Mouse (Mus musculus) MEL (cell line): Measurements from ENCODE around the gene Ssh1.

ENCODE experiments used
- CTCF ChIP-seq, 3 experiments: IDR thresholded peaks in 2 of 3; conservative IDR thresholded peaks in 1 of 3; 2 replicates each; pipeline ENCODE4 v1.5.1; 2011 to 2012; ENCODE audit warnings: low read length in 3 of 3, low read depth in 2 of 3, mild to moderate bottlenecking in 2 of 3, improper control_type of control experiment in 1 of 3, inconsistent platforms in 1 of 3, mixed read lengths in 1 of 3, moderate library complexity in 1 of 3; ENCODE audit not compliant: control insufficient read depth in 1 of 3, insufficient read depth in 1 of 3, poor library complexity in 1 of 3, severe bottlenecking in 1 of 3
- EP300 ChIP-seq, 2 experiments: IDR thresholded peaks; 2 replicates each; pipeline ENCODE4 v1.6.1; 2011; ENCODE audit warnings: improper control_type of control experiment in 2 of 2, low read length in 2 of 2, low read depth in 1 of 2, mild to moderate bottlenecking in 1 of 2
- POLR2A ChIP-seq, 2 experiments: IDR thresholded peaks; 2 replicates each; pipeline ENCODE4 v1.6.1; 2011 to 2012; ENCODE audit warnings: low read length in 2 of 2, mild to moderate bottlenecking in 2 of 2, control low read depth in 1 of 2, improper control_type of control experiment in 1 of 2, low read depth in 1 of 2, moderate library complexity in 1 of 2; ENCODE audit not compliant: control insufficient read depth in 1 of 2, insufficient read depth in 1 of 2, poor library complexity in 1 of 2
- POLR2AphosphoS2 ChIP-seq: IDR thresholded peaks from 2 replicates; pipeline ENCODE4 v1.6.1; 2011; ENCODE audit warnings: low read length, improper control_type of control experiment
- RCOR1 ChIP-seq: IDR thresholded peaks from 2 replicates; pipeline ENCODE4 v1.6.1; 2012; ENCODE audit warnings: low read depth, mild to moderate bottlenecking, inconsistent platforms, low read length, improper control_type of control experiment
- TBP ChIP-seq: IDR thresholded peaks from 2 replicates; pipeline ENCODE4 v1.8.0; 2011; ENCODE audit warnings: low read depth, low read length, improper control_type of control experiment
- TCF12 ChIP-seq: IDR thresholded peaks from 2 replicates; pipeline ENCODE4 v1.6.1; 2014; ENCODE audit warnings: low read depth, mild to moderate bottlenecking, inconsistent platforms, low read length, improper control_type of control experiment, moderate library complexity

- TF ChIP-seq RCOR1 (peak; percentile 51; the same call in 1 of the 2 replicates), TBP (0 out of 2 replicates have a peak, but pooled peaks have one; percentile 28), EP300 (IDR thresholded peaks at IDR 0.05; ENCODE audit: low read depth in 1 of 2, low read length in 2 of 2) (peak; percentile 50 to 68; a peak in 3 of 4 replicates), POLR2AphosphoS2 (no peak), CTCF (IDR thresholded peaks at IDR 0.05 in 2 of 3, conservative IDR thresholded peaks at IDR 0.05 in 1 of 3; ENCODE audit: control insufficient read depth in 1 of 3, insufficient read depth in 1 of 3, low read depth in 2 of 3, low read length in 3 of 3, poor library complexity in 1 of 3, severe bottlenecking in 1 of 3) (no peak), TCF12 (no peak), POLR2A (IDR thresholded peaks at IDR 0.05; ENCODE audit: control insufficient read depth in 1 of 2, insufficient read depth in 1 of 2, low read depth in 1 of 2, low read length in 2 of 2, poor library complexity in 1 of 2) (no peak)
Observed at GRCm38 (mm10) chr5:113910065-113910701, 83.5 kb downstream of the Ssh1 start.
